Mouse (Mus musculus) CH12.LX (cell line): ENCODE measurements around the gene Zfyve28. TPM values are rescaled to one million over a fixed set of nuclear protein-coding genes. Genes with fewer than 3 reads are reported as not detected.

Experiments used
- DNase-seq: peaks from one replicate; pipeline ENCODE4 v3.0.0-alpha.2; 2013; ENCODE audit errors: extremely low read depth
- H3K27ac ChIP-seq: 2 replicates; pipeline ENCODE4 v1.5.1; 2012; ENCODE audit warnings: low read depth, mild to moderate bottlenecking, control low read depth, moderate library complexity; ENCODE audit not compliant: insufficient read depth
- H3K27me3 ChIP-seq: replicated peaks from 2 replicates; pipeline ENCODE3; 2012; ENCODE audit warnings: inconsistent platforms
- H3K36me3 ChIP-seq, 2 experiments: replicated peaks in 1 of 2; 2 replicates each; pipeline versions ENCODE3 to v1.6.1; 2012; ENCODE audit warnings: inconsistent platforms in 1 of 2, low read length in 1 of 2, mild to moderate bottlenecking in 1 of 2, mixed read lengths in 1 of 2, moderate library complexity in 1 of 2; ENCODE audit not compliant: control insufficient read depth in 1 of 2, insufficient read depth in 1 of 2
- H3K4me1 ChIP-seq, 2 experiments: 2 replicates each; pipeline ENCODE4 v1.6.1; 2012; ENCODE audit warnings: inconsistent platforms in 1 of 2, moderate library complexity in 1 of 2; ENCODE audit not compliant: insufficient read depth in 2 of 2, control insufficient read depth in 1 of 2
- H3K4me2 ChIP-seq: 2 replicates; pipeline ENCODE4 v1.6.1; 2012; ENCODE audit warnings: low read depth, mild to moderate bottlenecking, control low read depth; ENCODE audit not compliant: poor library complexity, insufficient read depth, severe bottlenecking
- H3K4me3 ChIP-seq, 3 experiments: fragments of 150-350 bp in 1 of 3; sonication (generic) in 1 of 3; replicated peaks in 1 of 3; 2 replicates each; pipeline versions ENCODE3 to v1.5.1; 2011 to 2012; ENCODE audit warnings: low read depth in 2 of 3, low read length in 2 of 3, mild to moderate bottlenecking in 2 of 3, moderate library complexity in 2 of 3, control low read depth in 1 of 3, improper control_type of control experiment in 1 of 3, inconsistent platforms in 1 of 3, mixed read lengths in 1 of 3; ENCODE audit not compliant: poor library complexity in 1 of 3
- H3K79me2 ChIP-seq: replicated peaks from 2 replicates; pipeline ENCODE4 v1.6.1; 2012; ENCODE audit warnings: mild to moderate bottlenecking, moderate library complexity; ENCODE audit not compliant: control insufficient read depth, poor library complexity, insufficient read depth, severe bottlenecking; ENCODE audit errors: extremely low read depth
- H3K9ac ChIP-seq: 2 replicates; pipeline ENCODE4 v1.6.1; 2012; ENCODE audit warnings: low read depth, mild to moderate bottlenecking, control low read depth, moderate library complexity; ENCODE audit not compliant: insufficient read depth
- H3K9me3 ChIP-seq: replicated peaks from 2 replicates; pipeline ENCODE3; 2012; ENCODE audit warnings: low read length, inconsistent platforms, mixed read lengths
- CHD2 ChIP-seq: IDR thresholded peaks from 2 replicates; pipeline ENCODE4 v1.6.1; 2011; ENCODE audit warnings: low read length, improper control_type of control experiment
- CTCF ChIP-seq, 2 experiments: IDR thresholded peaks in 1 of 2; conservative IDR thresholded peaks in 1 of 2; 2 replicates each; pipeline ENCODE4 v1.5.1; 2011 to 2012; ENCODE audit warnings: low read depth in 2 of 2, low read length in 2 of 2, improper control_type of control experiment in 1 of 2, inconsistent platforms in 1 of 2, mild to moderate bottlenecking in 1 of 2, moderate library complexity in 1 of 2
- E2F4 ChIP-seq: IDR thresholded peaks from 2 replicates; pipeline ENCODE4 v1.6.1; 2011; ENCODE audit warnings: low read depth, low read length, improper control_type of control experiment; ENCODE audit not compliant: insufficient replicate concordance
- HCFC1 ChIP-seq: IDR thresholded peaks from 2 replicates; pipeline ENCODE4 v1.6.1; 2012; ENCODE audit warnings: low read depth, mild to moderate bottlenecking, inconsistent platforms, low read length, improper control_type of control experiment
- JUN ChIP-seq: IDR thresholded peaks from 2 replicates; pipeline ENCODE4 v1.6.1; 2011; ENCODE audit warnings: low read depth, mild to moderate bottlenecking, low read length, improper control_type of control experiment, moderate library complexity; ENCODE audit not compliant: insufficient read depth
- JUND ChIP-seq: conservative IDR thresholded peaks from 2 replicates; pipeline ENCODE4 v1.6.1; 2011; ENCODE audit warnings: low read depth, low read length, improper control_type of control experiment
- MAFK ChIP-seq: IDR thresholded peaks from 2 replicates; pipeline ENCODE4 v1.6.1; 2011; ENCODE audit warnings: low read length, improper control_type of control experiment; ENCODE audit not compliant: insufficient replicate concordance
- MAX ChIP-seq: IDR thresholded peaks from 2 replicates; pipeline ENCODE4 v1.6.1; 2011; ENCODE audit warnings: low read length, improper control_type of control experiment
- MXI1 ChIP-seq: IDR thresholded peaks from 2 replicates; pipeline ENCODE4 v1.6.1; 2011; ENCODE audit warnings: mild to moderate bottlenecking, low read depth, low read length, improper control_type of control experiment
- POLR2A ChIP-seq: IDR thresholded peaks from 2 replicates; pipeline ENCODE4 v1.6.1; 2011; ENCODE audit warnings: low read depth, mild to moderate bottlenecking, improper control_type of control experiment, low read length
- POLR2AphosphoS2 ChIP-seq: IDR thresholded peaks from 2 replicates; pipeline ENCODE4 v1.6.1; 2011; ENCODE audit warnings: low read depth, low read length, improper control_type of control experiment
- SIN3A ChIP-seq: IDR thresholded peaks from 2 replicates; pipeline ENCODE4 v1.6.1; 2012; ENCODE audit warnings: low read length, improper control_type of control experiment, inconsistent platforms
- SMC3 ChIP-seq: IDR thresholded peaks from 2 replicates; pipeline ENCODE4 v1.6.1; 2011; ENCODE audit warnings: low read depth, low read length, improper control_type of control experiment
- TBP ChIP-seq: conservative IDR thresholded peaks from 2 replicates; pipeline ENCODE4 v1.6.1; 2011; ENCODE audit warnings: low read depth, low read length, improper control_type of control experiment
- TCF12 ChIP-seq: IDR thresholded peaks from 2 replicates; pipeline ENCODE4 v1.6.1; 2014; ENCODE audit warnings: low read depth, mild to moderate bottlenecking, inconsistent platforms, low read length, improper control_type of control experiment
- USF1 ChIP-seq: IDR thresholded peaks from 2 replicates; pipeline ENCODE4 v1.6.1; 2014; ENCODE audit warnings: low read depth, mild to moderate bottlenecking, inconsistent platforms, low read length, improper control_type of control experiment
- ZKSCAN1 ChIP-seq: IDR thresholded peaks from 2 replicates; pipeline ENCODE4 v1.6.1; 2012; ENCODE audit warnings: low read depth, inconsistent platforms, low read length, improper control_type of control experiment, borderline replicate concordance
- ZMIZ1 ChIP-seq: IDR thresholded peaks from 2 replicates; pipeline ENCODE4 v1.6.1; 2012; ENCODE audit warnings: low read depth, mild to moderate bottlenecking, inconsistent platforms, low read length, improper control_type of control experiment
- dilution Hi-C: fragments of 300-500 bp; cut with MboI; formaldehyde crosslinking; loops from 2 replicates; pipeline ENCODE4 v1.14.3; 2020; ENCODE audit warnings: low sequenced_read_pairs; ENCODE audit not compliant: extremely low pct_unique_long_range_greater_than_20kb, extremely low pct_ligation_motif_present
- in situ Hi-C: fragments of 300-500 bp; cut with MboI; formaldehyde crosslinking; loops from 3 replicates; pipeline ENCODE4 v1.14.3; 2019; ENCODE audit warnings: low sequenced_read_pairs, low pct_ligation_motif_present, low pct_unique_long_range_greater_than_20kb, mixed read lengths
- polyA plus RNA-seq: library from polyadenylated mRNA; unstranded; fragments of >175 nt; gene quantifications from 2 replicates; pipeline ENCODE4 v1.2.1, GENCODE M21; 2012; ENCODE audit warnings: low read depth; ENCODE audit not compliant: insufficient read length
- total RNA-seq, 2 experiments: library from RNA; depleted of rRNA; stranded (reverse); fragments of 300-350 nt in 1 of 2; fragments of >200 nt in 1 of 2; gene quantifications; 2 replicates each; pipeline ENCODE4 v1.2.3; 2012 to 2014

Gene Zfyve28
- total and polyA plus RNA-seq, 3 experiments = 1.7 to 2.8 (median 2.0) TPM

GRCm38 (mm10) chr5:34283355-34283754, 4.9 kb downstream of the Zfyve28 start:
- no peaks in the 10 kb centered on the region for H3K27me3 ChIP-seq
- TF ChIP-seq USF1 (no peak), E2F4 (no peak), CTCF (conservative IDR thresholded peaks at IDR 0.05 in 1 of 2, IDR thresholded peaks at IDR 0.05 in 1 of 2; ENCODE audit: low read depth in 2 of 2, low read length in 2 of 2) (no peak), MAFK (no peak), ZMIZ1 (no peak), POLR2A (no peak), CHD2 (no peak), JUND (no peak), POLR2AphosphoS2 (no peak), ZKSCAN1 (no peak)
- DNase-seq = no peak
- H3K79me2 ChIP-seq = no peaks in the 10 kb centered on the region
- peaks cover 0 to 31% of the 10 kb centered on the region in 2 experiments; a peak in 3 of 4 replicates for H3K4me1 ChIP-seq
- H3K27ac ChIP-seq = no peak overlapping the region
- dilution Hi-C loops (no loop called here), in situ Hi-C loops (no loop called here)
- no peak overlapping the region for H3K4me2 ChIP-seq
- H3K9ac ChIP-seq = no peak overlapping the region
- peaks cover 21% of the 10 kb centered on the region for H3K9me3 ChIP-seq
- H3K4me3 ChIP-seq = no peak overlapping the region
- H3K36me3 ChIP-seq = no peaks in the 10 kb centered on the region

GRCm38 (mm10) chr5:34280976-34281375, 7.3 kb downstream of the Zfyve28 start:
- no peak overlapping the region for H3K4me2 ChIP-seq
- dilution Hi-C loops = no loop called here
- no peaks in the 10 kb centered on the region for H3K9me3 ChIP-seq
- TF ChIP-seq SMC3 (no peak), TCF12 (no peak), MAX (no peak), SIN3A (no peak), MXI1 (no peak), TBP (no peak), CTCF (conservative IDR thresholded peaks at IDR 0.05 in 1 of 2, IDR thresholded peaks at IDR 0.05 in 1 of 2; ENCODE audit: low read depth in 2 of 2, low read length in 2 of 2) (no peak), HCFC1 (no peak), JUN (no peak), USF1 (no peak)
- peaks cover 0 to 41% of the 10 kb centered on the region in 2 experiments; a peak in 3 of 4 replicates for H3K4me1 ChIP-seq
- no peak overlapping the region for H3K4me3 ChIP-seq
- no peaks in the 10 kb centered on the region for H3K36me3 ChIP-seq
- in situ Hi-C loops = no loop called here
- no peaks in the 10 kb centered on the region for H3K79me2 ChIP-seq
- no peaks in the 10 kb centered on the region for H3K27me3 ChIP-seq
- H3K27ac ChIP-seq = no peak overlapping the region
- no peak overlapping the region for H3K9ac ChIP-seq
- DNase-seq = no peak
